Mouse (Mus musculus) layer of hippocampus, adult 8-10 months (tissue): ENCODE results near the gene Zcchc13. TPM values are rescaled to one million over a fixed set of nuclear protein-coding genes. Genes with fewer than 3 reads are reported as not detected.

Source experiments
- DNase-seq, 2 experiments: peaks; one replicate each; pipeline ENCODE4 v3.0.0; 2022; ENCODE audit warnings: low spot score in 2 of 2
- total RNA-seq, 4 experiments: library from RNA; stranded (reverse); gene quantifications; 2 replicates each; pipeline ENCODE4 v1.2.4; 2022

The Zcchc13 gene
- total RNA-seq: not detected

- DNase-seq: no peak
Measured at GRCm38 (mm10) chrX:103630303-103630702, at the start of gene Zcchc13. TSS of gene Zcchc13 (plus strand) at chrX:103630586.

- no peak for DNase-seq
Measured at GRCm38 (mm10) chrX:103584262-103584661, 46.1 kb upstream of the Zcchc13 start.

- no peak for DNase-seq
Measured at GRCm38 (mm10) chrX:103592056-103592455, 38.3 kb upstream of the Zcchc13 start.

GRCm38 (mm10) chrX:103602553-103602952 lies 27.8 kb upstream of the Zcchc13 start:
- no peak for DNase-seq

- DNase-seq: no peak
Measured at GRCm38 (mm10) chrX:103604211-103604610, 26.2 kb upstream of the Zcchc13 start.

GRCm38 (mm10) chrX:103605473-103605872 lies 24.9 kb upstream of the Zcchc13 start:
- no peak for DNase-seq

GRCm38 (mm10) chrX:103610401-103610800 lies 20.0 kb upstream of the Zcchc13 start:
- DNase-seq: no peak

- DNase-seq: no peak
Measured at GRCm38 (mm10) chrX:103611462-103611861, 18.9 kb upstream of the Zcchc13 start.

- DNase-seq: no peak
Measured at GRCm38 (mm10) chrX:103614700-103615233, 15.6 kb upstream of the Zcchc13 start.

- DNase-seq: no peak
Measured at GRCm38 (mm10) chrX:103615453-103615852, 14.9 kb upstream of the Zcchc13 start.

GRCm38 (mm10) chrX:103616162-103616535 lies 14.2 kb upstream of the Zcchc13 start:
- peak in 1 of 2 experiments; percentile 26 for DNase-seq

GRCm38 (mm10) chrX:103616536-103617404 lies 13.6 kb upstream of the Zcchc13 start:
- DNase-seq: peak; percentile 69 to 89

GRCm38 (mm10) chrX:103617405-103618095 lies 12.8 kb upstream of the Zcchc13 start:
- no peak for DNase-seq

GRCm38 (mm10) chrX:103621799-103622198 lies 8.6 kb upstream of the Zcchc13 start:
- DNase-seq: no peak

GRCm38 (mm10) chrX:103622260-103622934 lies 8.0 kb upstream of the Zcchc13 start:
- peak; percentile 94 to 99 for DNase-seq

- DNase-seq: no peak
Measured at GRCm38 (mm10) chrX:103622935-103623280, 7.5 kb upstream of the Zcchc13 start.

- DNase-seq: peak; percentile 25 to 38
Measured at GRCm38 (mm10) chrX:103623411-103623845, 7.0 kb upstream of the Zcchc13 start.

GRCm38 (mm10) chrX:103624426-103625168 lies 5.8 kb upstream of the Zcchc13 start:
- DNase-seq: no peak

- DNase-seq: no peak
Measured at GRCm38 (mm10) chrX:103628890-103629289, 1.5 kb upstream of the Zcchc13 start.

- DNase-seq: no peak
Measured at GRCm38 (mm10) chrX:103633895-103634294, 3.5 kb downstream of the Zcchc13 start.

- no peak for DNase-seq
Measured at GRCm38 (mm10) chrX:103636021-103636420, 5.6 kb downstream of the Zcchc13 start.
